Mouse (Mus musculus) gastrocnemius, postnatal 10 days (tissue): ENCODE measurements around the gene Asdurf. TPM values are rescaled to one million over a fixed set of nuclear protein-coding genes. Genes with fewer than 3 reads are reported as not detected.
A peak's percentile ranks its signal among the peaks of the same experiment; 100 is the strongest.
"Not testable (repeated sequence)": the region's sequence is repeated elsewhere in the genome, so short reads cannot be mapped to it uniquely, and the experiment has no call there.

Experiments
- DNase-seq: peaks from one replicate; pipeline ENCODE4 v3.0.0; 2021; ENCODE audit warnings: mixed read lengths
- long read RNA-seq, 2 experiments: library from polyadenylated mRNA; stranded (forward); transcript quantifications; one replicate each; pipeline ENCODE4 v2.0.0; 2021
- total RNA-seq, 2 experiments: library from RNA; stranded (reverse); gene quantifications; 2 replicates each; pipeline ENCODE4 v1.2.3; 2021

Asdurf gene
- total RNA-seq: 1 to 10 TPM; 5.2 to 9.0 TPM
- long read RNA-seq, experiment 1: 0 reads
- long read RNA-seq, experiment 2: 0 reads

GRCm38 (mm10) chr1:53352327-53353261, at the start of gene Asdurf, which contains the start of the genes Gm28551 and Asnsd1:
TSS of gene Asdurf (minus strand) at chr1:53352619.
TSS of gene Gm28551 (minus strand) at chr1:53352667.
TSS of gene Asnsd1 (minus strand) at chr1:53352752.
- peak; percentile 96 for DNase-seq

- DNase-seq: not testable (repeated sequence)
Measured at GRCm38 (mm10) chr1:53393936-53394760, 41.7 kb upstream of the Asdurf start.

GRCm38 (mm10) chr1:53388762-53389161, 36.3 kb upstream of the Asdurf start:
- no peak for DNase-seq

- no peak for DNase-seq
Measured at GRCm38 (mm10) chr1:53384085-53384688, 31.8 kb upstream of the Asdurf start.

GRCm38 (mm10) chr1:53377731-53378130, 25.3 kb upstream of the Asdurf start:
- no peak for DNase-seq

- not testable (repeated sequence) for DNase-seq
Measured at GRCm38 (mm10) chr1:53375965-53376364, 23.5 kb upstream of the Asdurf start.

- no peak for DNase-seq
Measured at GRCm38 (mm10) chr1:53358988-53359387, 6.6 kb upstream of the Asdurf start.

- DNase-seq: no peak
Measured at GRCm38 (mm10) chr1:53341071-53341470, 11.3 kb downstream of the Asdurf start.

GRCm38 (mm10) chr1:53337403-53337802, 15.0 kb downstream of the Asdurf start:
- DNase-seq: not testable (repeated sequence)

GRCm38 (mm10) chr1:53335465-53335864, 17.0 kb downstream of the Asdurf start:
- DNase-seq: no peak

- not testable (repeated sequence) for DNase-seq
Measured at GRCm38 (mm10) chr1:53333527-53333926, 18.9 kb downstream of the Asdurf start.

GRCm38 (mm10) chr1:53324827-53325494, 27.5 kb downstream of the Asdurf start:
- DNase-seq: no peak

GRCm38 (mm10) chr1:53324277-53324676, 28.1 kb downstream of the Asdurf start:
- DNase-seq: no peak

- DNase-seq: no peak
Measured at GRCm38 (mm10) chr1:53323254-53323653, 29.2 kb downstream of the Asdurf start.

GRCm38 (mm10) chr1:53321662-53322344, 30.6 kb downstream of the Asdurf start:
- no peak for DNase-seq

GRCm38 (mm10) chr1:53312989-53313967, 39.1 kb downstream of the Asdurf start, which contains the start of gene Osgepl1:
TSS of gene Osgepl1 (plus strand) at chr1:53313624.
- peak; percentile 88 for DNase-seq

- no peak for DNase-seq
Measured at GRCm38 (mm10) chr1:53300506-53300905, 51.9 kb downstream of the Asdurf start.
